Mouse (Mus musculus) brain, embryonic 14.5 days (tissue): ENCODE data around the gene Rdh19. TPM values are rescaled to one million over a fixed set of nuclear protein-coding genes. Genes with fewer than 3 reads are reported as not detected.
"Not testable (repeated sequence)": the region's sequence is repeated elsewhere in the genome, so short reads cannot be mapped to it uniquely, and the experiment has no call there.

Experiments
- DNase-seq: peaks from one replicate; pipeline ENCODE4 v3.0.0-alpha.2; 2011; ENCODE audit warnings: low read depth
- CTCF ChIP-seq: fragments of 200-500 bp; IDR thresholded peaks from 2 replicates; pipeline ENCODE4 v1.5.1; 2012; ENCODE audit warnings: inconsistent platforms, mild to moderate bottlenecking, moderate library complexity, borderline replicate concordance; ENCODE audit not compliant: insufficient read depth, insufficient read length; ENCODE audit errors: extremely low read depth
- POLR2A ChIP-seq: fragments of 200-500 bp; IDR thresholded peaks from 2 replicates; pipeline ENCODE4 v1.6.1; 2012; ENCODE audit warnings: mild to moderate bottlenecking, inconsistent platforms, borderline replicate concordance; ENCODE audit not compliant: poor library complexity, insufficient read depth, insufficient read length, severe bottlenecking; ENCODE audit errors: extremely low read depth
- polyA plus RNA-seq: library from polyadenylated mRNA; depleted of rRNA; stranded (reverse); fragments of >200 nt; gene quantifications from 2 replicates; pipeline ENCODE4 v1.2.3, GENCODE M21; 2012; rRNA removed

Rdh19 gene
- polyA plus RNA-seq, result not detected in 2 replicates

DNA sequence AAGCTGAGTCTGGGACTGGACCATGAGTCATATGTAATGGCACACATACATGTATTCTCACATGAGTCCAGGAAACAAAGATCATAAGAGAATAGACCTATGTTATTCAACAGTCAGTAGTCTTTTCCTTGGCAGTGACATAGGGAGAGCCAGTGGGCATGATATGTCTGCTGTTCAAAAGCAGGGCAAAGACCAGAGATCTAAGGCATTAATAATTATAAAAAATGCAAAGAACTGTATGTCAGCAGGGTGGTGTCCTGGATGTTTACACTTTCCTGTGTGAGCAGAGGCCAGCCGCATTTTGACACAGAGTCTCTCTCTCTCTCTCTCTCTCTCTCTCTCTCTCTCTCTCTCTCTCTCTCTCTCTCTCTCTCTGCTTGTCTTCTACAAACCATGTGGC, at the start of gene Rdh19:
TSS of gene Rdh19 (plus strand) at position 301 of the 400 bp plus-strand sequence.
- no peak for DNase-seq
- no peak for TF ChIP-seq CTCF
- no peak for TF ChIP-seq POLR2A

GRCm38 (mm10) chr10:127800891-127801290, 48.8 kb upstream of the Rdh19 start, which contains the start of gene Rdh16:
Gene Rdh16, plus strand, starts transcription at chr10:127801152.
- DNase-seq, result no peak
- TF ChIP-seq CTCF, result no peak
- no peak for TF ChIP-seq POLR2A

DNA sequence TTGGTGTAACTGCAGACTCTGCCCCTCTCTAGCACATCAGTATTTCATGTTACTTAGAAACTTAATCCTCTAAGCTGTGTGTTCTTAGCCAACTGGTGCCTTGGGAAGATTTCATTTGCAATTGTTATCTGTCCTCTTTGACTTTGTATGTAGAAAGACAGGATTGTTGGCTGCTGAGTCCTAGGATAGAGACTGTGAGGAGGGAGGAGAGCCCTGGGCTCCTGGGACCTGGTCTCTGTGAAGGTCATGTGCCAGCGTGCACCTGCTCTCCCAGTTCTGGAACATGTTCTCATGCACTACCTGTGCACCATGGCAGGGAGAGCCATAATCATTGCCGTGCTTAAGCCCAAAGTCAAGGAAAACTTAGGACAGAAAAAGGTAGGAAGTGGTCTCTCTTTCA, 48.1 kb upstream of the Rdh19 start:
- TF ChIP-seq CTCF (no peak), POLR2A (no peak)
- no peak for DNase-seq

- TF ChIP-seq CTCF (no peak), POLR2A (no peak)
- DNase-seq, result no peak
Observed at GRCm38 (mm10) chr10:127802236-127802635, 47.5 kb upstream of the Rdh19 start.

GRCm38 (mm10) chr10:127804416-127804815, 45.3 kb upstream of the Rdh19 start:
- no peak for TF ChIP-seq POLR2A
- no peak for TF ChIP-seq CTCF
- DNase-seq, result no peak

GRCm38 (mm10) chr10:127815888-127816287, 33.8 kb upstream of the Rdh19 start:
- DNase-seq, result no peak
- TF ChIP-seq POLR2A (no peak), CTCF (no peak)

DNA sequence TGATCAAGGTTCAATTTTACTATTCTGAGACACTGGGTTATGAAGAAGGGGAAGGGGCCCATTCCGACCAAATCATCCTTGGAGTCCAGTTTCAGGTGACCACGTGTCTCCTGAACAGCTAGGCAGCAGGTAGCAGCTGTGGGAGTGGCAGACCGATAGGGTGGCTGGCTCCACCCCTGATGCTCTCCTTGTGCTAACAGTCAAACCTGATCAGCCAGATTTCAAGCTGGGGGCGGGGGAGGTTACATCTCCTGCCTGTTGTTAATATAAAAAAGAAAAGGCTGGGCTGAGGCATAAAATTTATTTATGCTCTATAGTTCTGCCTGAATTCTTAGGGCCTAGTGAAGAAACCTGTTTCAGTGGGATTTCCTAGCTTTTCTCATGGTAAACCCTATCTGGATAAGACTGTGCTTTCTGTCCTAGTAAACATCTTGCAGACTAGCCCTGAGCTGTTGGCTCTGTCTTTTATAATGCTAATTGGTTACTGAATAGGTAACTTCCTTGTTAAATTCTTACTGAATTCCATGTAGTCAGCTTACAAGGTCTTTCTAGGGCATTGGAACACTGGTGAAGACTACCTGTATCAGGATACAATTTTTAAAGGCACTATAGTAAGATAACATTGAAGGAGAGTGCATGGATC, 32.3 kb upstream of the Rdh19 start:
- not testable (repeated sequence) for DNase-seq

DNA sequence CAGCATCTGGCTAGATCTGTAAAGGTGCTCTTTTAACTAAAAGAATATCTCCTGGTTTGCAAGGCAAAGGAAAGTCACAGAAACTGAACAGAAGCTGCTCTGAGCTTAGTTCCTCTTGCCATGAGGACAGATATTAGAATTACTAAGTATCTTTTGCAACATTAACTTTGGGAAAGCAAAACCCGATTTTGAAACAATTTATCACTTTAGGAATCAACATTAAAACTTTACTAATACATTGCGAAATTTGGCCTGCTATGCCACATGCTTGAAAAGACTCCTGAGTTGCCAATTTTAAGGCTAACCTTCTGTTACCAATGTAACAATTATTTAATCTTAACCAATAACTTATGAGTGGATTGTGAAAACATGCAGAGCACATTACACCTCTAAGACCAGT, 27.9 kb upstream of the Rdh19 start:
- not testable (repeated sequence) for DNase-seq

- peak; percentile 30 for DNase-seq
- TF ChIP-seq CTCF, result peak; percentile 23; the same call in 1 of the 2 replicates
- TF ChIP-seq POLR2A, result no peak
Observed at GRCm38 (mm10) chr10:127825386-127825785, 24.3 kb upstream of the Rdh19 start.

GRCm38 (mm10) chr10:127829121-127829520, 20.6 kb upstream of the Rdh19 start:
- TF ChIP-seq CTCF, result no peak
- TF ChIP-seq POLR2A, result no peak
- peak; percentile 47 for DNase-seq

- not testable (repeated sequence) for DNase-seq
Observed at GRCm38 (mm10) chr10:127834186-127834585, 15.5 kb upstream of the Rdh19 start.

DNA sequence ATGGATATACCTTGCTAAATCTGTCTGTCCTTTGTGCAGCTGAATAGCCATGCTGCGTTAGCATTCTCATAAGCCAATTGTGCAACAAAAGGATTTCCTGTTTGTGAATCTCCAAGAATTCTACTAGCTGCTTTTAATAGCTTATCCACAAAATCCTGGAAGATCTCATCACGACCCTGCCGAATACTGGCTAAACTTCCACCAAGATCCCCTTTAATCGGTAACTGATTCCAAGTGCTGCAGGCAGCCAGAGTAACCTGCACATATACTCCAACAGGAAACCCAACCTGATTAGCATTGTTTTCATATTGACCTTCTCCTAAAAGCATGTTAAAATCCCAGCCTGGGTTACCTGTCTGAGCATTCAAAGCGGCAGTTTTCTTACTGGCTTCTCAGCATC, 14.4 kb upstream of the Rdh19 start:
- TF ChIP-seq POLR2A, result no peak
- no peak for TF ChIP-seq CTCF
- no peak for DNase-seq

DNA sequence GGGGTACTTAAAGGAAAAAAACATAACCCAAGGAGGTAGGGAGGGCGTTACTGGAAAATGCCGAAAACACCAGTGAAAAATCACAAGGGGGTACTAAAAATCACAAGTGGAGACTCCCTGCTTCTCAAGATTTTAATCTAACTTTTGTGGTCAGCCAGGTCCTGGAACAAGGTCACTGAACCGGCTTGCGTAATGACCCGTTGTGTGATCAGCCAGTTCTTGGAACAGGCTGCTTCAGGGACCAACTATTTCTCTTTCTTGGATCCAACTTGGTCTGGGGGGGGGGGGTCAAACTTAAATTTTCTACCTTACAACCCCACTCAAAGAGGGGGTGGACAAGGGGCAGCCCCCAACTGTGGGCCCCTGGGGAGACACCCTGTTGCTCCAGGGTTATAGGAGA, 11.9 kb upstream of the Rdh19 start:
- not testable (repeated sequence) for DNase-seq

- TF ChIP-seq CTCF, result no peak
- no peak for TF ChIP-seq POLR2A
- no peak for DNase-seq
Observed at GRCm38 (mm10) chr10:127838539-127838938, 11.2 kb upstream of the Rdh19 start.
